Mouse (Mus musculus) embryonic stem cell, embryonic (primary cell): ENCODE results near the gene Osgin1.

Experiments used
- CTCF ChIA-PET, 4 experiments: fragments of 300-600 bp in 2 of 4; fragments of 350-600 bp in 2 of 4; sonication (Branson Sonifier 250); formaldehyde crosslinking; loops; one replicate each; lab custom pipeline; 2022; ENCODE audit warnings: inconsistent platforms in 2 of 4; lab: Charles Lee
- POLR2A ChIA-PET, 4 experiments: fragments of 300-600 bp in 2 of 4; fragments of 350-600 bp in 2 of 4; sonication (Branson Sonifier 250); formaldehyde crosslinking; loops; one replicate each; lab custom pipeline; 2022; ENCODE audit warnings: antibody characterized with exemption in 4 of 4, inconsistent platforms in 1 of 4; lab: Charles Lee

Osgin1 gene

DNA sequence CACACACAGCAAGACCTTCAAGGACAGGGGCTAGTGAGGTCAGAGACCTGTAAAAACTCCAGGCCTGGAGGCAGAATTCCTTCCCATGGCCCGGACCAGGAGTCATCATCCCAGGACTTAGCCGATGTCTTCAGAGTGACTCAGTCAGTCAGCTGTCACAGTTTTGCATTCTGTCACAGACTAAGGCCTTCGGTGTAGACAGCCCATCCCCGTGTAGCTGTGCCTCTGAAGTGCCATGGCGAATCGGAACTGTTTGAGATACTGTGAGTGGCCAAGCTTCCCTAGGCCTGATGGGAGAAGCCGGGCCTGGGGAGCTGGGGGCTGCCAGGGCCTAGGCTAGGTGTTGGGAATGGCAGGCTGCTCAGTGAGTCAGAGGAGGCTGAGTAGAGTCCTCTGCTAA is 3.2 kb upstream of the Osgin1 start:
- POLR2A ChIA-PET = interaction anchor here in 2 of 4 experiments (0.7 to 1.0 kb wide), 3 partner anchors 10 to 133 kb away, joined by 3 to 4 read pairs (median 3); no protein-coding TSS in a partner anchor
- CTCF ChIA-PET = interaction anchor here (0.6 to 2.8 kb wide), 7 partner anchors 10 to 336 kb away, joined by 3 to 12 read pairs (median 6); no protein-coding TSS in a partner anchor

DNA sequence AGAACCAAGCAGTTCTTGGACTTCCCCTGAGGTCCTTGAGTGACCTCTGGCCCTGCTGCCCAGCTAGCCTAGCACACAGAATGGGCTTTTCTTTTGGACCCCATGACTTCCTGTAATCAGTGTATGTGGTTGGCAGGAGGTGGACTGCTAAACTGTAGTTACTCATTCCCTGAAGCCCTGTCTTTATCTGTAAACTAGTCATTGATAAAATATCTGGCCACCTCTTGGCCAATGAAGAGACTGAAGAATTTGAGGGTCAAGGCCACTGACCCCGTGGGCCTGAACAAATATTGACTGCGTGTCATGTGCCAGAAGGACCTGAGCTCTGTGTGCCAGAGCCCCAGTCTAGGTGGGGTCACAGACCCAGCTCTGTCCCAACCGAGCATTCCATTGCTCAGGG is 1.6 kb upstream of the Osgin1 start:
- ChIA-PET CTCF (interaction anchor here in 3 of 4 experiments (0.5 to 2.8 kb wide), 7 partner anchors 8 to 190 kb away, joined by 3 to 12 read pairs (median 6); partner anchors contain the start of gene Mbtps1 (in 1 of the 3)), POLR2A (interaction anchor here in 2 of 4 experiments (0.6 to 1.4 kb wide), 5 partner anchors 9 to 1832 kb away, joined by 3 to 6 read pairs (median 3); partner anchors contain the start of gene Mbtps1 (in 1 of the 2))

DNA sequence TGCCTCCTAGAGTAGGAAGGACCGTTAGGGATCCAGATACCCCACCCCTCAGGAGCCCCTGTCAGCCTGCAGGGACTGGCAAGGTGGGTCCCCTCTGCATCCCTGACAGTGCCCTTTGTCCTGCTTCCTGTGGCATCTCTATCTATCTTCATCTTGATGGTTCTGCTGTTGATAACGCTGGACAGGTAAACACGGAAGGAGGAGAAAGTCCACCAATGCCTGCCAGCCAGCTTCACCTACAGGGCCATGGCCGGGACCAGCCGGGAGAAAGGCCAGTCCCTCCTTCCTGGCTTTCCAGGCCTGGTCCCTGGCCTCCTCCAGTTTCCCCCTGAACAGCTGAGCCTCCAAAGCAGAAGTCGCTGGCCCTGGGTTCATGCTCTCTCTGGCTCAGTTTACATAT is 645 bp downstream of the Osgin1 start:
- CTCF ChIA-PET = interaction anchor here in 2 of 4 experiments (0.7 to 1.5 kb wide), 3 partner anchors 22 to 234 kb away, joined by 3 to 4 read pairs (median 3); no protein-coding TSS in a partner anchor
- POLR2A ChIA-PET = no interaction called here

DNA sequence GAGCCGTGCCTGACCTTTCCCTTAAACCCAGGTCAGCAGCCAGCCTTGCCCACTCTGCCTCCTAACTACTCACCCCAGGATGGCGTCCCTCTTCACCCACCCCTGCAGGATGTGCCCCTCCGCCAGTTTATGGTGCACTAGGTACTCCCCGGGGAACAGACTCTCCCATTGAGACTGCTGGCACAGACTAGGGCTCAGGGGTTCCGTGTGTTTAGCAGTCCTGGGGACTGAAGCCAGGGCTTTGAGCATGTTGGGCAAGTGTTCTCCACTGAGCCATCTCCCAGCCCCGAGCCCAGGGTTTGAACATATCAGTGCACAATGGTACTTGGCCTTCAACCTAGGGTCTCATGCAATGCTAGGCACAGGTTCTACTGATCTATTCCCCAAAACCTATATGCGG is 1.6 kb downstream of the Osgin1 start:
- ChIA-PET CTCF (interaction anchor here in 3 of 4 experiments (0.6 to 1.5 kb wide), 3 partner anchors 12 to 233 kb away, joined by 3 to 4 read pairs (median 3); no protein-coding TSS in a partner anchor), POLR2A (interaction anchor here in 1 of 4 experiments (0.8 kb wide), 1 partner anchor 18 kb away, joined by 3 read pairs; no protein-coding TSS in a partner anchor)

DNA sequence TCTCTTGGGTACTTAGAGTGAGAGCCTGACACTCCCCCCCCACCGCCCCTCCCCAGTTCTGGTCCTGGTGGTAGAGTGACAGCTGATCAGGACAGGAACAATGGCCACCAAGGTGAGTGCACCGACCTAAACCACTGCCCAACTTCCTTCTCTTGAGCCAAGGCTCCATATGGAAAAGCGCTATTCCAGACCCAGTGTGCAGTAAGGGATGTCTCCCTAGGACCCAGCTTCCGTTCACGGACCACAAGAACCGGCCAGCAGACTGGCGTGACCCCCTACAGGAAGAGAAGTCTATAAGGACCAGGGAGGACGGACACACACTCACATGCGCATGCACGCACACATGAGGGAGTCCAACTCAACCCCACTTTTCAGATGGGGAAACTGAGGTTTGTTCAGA is 2.4 kb downstream of the Osgin1 start:
- ChIA-PET CTCF (interaction anchor here in 2 of 4 experiments (0.7 to 3.6 kb wide), 3 partner anchors 60 to 240 kb away, joined by 3 to 9 read pairs (median 5); no protein-coding TSS in a partner anchor), POLR2A (no interaction called here)

DNA sequence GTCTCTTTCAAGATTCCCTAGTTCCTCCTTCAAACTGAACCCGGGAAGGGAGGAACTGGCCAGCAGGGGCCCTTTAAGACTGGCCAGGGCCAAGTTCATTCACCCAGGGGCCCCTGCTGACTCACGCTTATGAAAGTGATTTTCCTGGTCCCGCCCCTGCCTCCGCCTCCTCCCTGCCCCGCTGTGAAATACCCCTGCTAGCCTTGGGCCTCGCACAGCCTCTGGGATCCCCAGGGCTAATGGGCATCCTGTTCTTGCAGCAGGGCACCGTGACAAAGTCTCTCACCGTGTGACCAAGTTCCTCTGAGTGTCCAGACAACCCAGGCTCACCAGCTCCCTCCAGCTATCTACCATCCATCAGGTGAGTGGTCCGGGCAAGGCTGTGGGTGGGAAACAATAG is 3.0 kb downstream of the Osgin1 start:
- CTCF ChIA-PET = interaction anchor here (0.6 to 3.6 kb wide), 7 partner anchors 24 to 1974 kb away, joined by 3 to 9 read pairs (median 3); partner anchors contain the start of gene Taf1c (in 1 of the 4)
- POLR2A ChIA-PET = interaction anchor here in 1 of 4 experiments (1.0 kb wide), 1 partner anchor 69 kb away, joined by 3 read pairs; no protein-coding TSS in a partner anchor

DNA sequence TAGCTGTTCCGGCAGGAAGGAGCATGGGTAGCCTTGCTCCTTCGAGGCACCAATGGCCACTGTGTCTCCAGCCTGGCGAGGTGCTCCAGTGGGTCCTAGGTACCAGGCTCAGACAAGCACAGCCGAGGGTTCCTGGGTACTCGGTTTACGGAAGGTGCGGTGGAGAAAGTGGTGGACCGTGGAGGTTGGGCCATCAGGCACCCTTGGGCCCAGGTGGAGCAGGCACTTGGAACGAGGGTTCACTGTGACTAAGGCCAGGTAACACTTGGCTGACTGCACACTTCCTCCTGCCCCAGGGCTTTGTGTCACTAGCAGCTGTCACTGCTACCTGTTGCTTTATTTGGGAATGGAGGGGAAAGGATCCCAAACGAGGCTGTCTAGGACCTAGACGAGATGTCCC is 3.6 kb downstream of the Osgin1 start:
- ChIA-PET CTCF (interaction anchor here (0.8 to 3.6 kb wide), 5 partner anchors 25 to 239 kb away, joined by 3 to 9 read pairs (median 3); partner anchors contain the start of gene Taf1c (in 1 of the 4)), POLR2A (interaction anchor here in 2 of 4 experiments (0.5 to 1.0 kb wide), 2 partner anchors 68 to 313 kb away, joined by 3 read pairs; no protein-coding TSS in a partner anchor)

DNA sequence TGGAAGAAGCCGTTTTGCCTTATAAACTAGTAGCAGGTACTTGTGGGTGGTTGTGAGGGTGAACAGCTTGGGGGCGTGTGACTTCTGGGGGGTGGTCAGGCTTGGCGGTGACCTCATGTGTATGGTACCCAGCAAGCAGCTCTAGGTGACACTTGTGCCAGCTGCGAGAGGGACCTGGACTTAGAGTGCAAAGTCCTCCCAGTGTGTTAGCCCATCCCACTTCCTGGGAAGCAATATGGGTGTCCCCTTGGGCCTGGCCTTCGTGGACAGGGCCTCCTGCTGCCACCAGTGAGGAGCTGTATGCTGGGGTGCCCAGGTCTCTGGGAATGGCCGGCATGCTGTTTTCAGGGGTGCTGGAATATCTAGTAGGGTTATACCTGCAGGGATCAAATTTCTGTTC is 5.0 kb downstream of the Osgin1 start:
- CTCF ChIA-PET = interaction anchor here in 3 of 4 experiments (0.6 to 4.2 kb wide), 12 partner anchors 11 to 238 kb away, joined by 3 to 35 read pairs (median 6); partner anchors contain the start of gene Taf1c (in 1 of the 3)
- POLR2A ChIA-PET = interaction anchor here in 3 of 4 experiments (0.8 to 2.5 kb wide), 4 partner anchors 9 to 237 kb away, joined by 3 to 14 read pairs (median 3); partner anchors contain the start of gene Mbtps1 (in 1 of the 3)

DNA sequence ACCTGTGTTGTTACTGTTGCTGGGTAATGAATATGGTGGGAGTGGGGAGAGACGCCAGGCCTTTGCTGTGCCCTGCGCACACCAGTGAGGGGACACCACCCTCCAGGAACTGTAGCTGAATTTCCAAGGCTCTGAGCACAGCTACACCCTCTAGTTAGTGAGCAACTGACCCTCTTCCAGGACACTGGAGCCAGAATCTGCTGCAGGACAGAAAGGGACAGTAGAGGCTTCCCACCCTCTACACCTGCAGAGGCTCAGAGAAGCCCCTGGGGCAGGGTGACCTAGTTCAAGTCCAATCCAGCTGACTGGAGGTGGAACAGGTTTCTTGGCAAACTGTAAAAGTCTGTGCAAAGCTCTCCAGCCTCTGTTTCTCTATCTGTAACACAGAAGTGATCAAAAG is 5.5 kb downstream of the Osgin1 start:
- ChIA-PET CTCF (interaction anchor here (0.6 to 4.2 kb wide), 21 partner anchors 9 to 558 kb away, joined by 3 to 35 read pairs (median 11); partner anchors contain the start of gene Taf1c (in 2 of the 4)), POLR2A (interaction anchor here in 3 of 4 experiments (0.8 to 2.5 kb wide), 6 partner anchors 8 to 237 kb away, joined by 3 to 14 read pairs (median 4); partner anchors contain the start of gene Mbtps1 (in 1 of the 3))

DNA sequence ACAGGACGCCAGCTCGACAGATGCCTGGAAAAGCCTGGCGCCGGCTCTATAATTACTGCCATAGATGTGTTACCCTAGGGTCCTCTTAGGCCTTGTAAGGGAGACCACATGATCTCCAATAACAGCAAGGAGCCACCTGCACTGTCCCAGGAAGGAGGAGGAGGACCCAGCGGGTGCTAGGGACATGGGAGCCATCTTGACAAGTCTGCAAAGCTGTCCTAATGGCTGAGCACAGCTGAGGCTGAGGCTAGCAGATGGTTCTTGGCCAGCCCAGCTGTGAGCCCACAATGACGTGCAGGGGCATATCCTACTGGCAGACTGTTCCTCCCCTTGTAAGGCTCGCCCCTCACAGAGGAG is 5.9 kb downstream of the Osgin1 start:
- CTCF ChIA-PET = interaction anchor here (0.6 to 4.2 kb wide), 62 partner anchors 8 to 729 kb away, joined by 3 to 35 read pairs (median 4); partner anchors contain the start of genes Taf1c (in 2 of the 4) and Mlycd (in 1 of the 4)
- POLR2A ChIA-PET = interaction anchor here in 3 of 4 experiments (0.5 to 2.5 kb wide), 9 partner anchors 10 to 249 kb away, joined by 3 to 14 read pairs (median 5); partner anchors contain the start of gene Mbtps1 (in 2 of the 3)

DNA sequence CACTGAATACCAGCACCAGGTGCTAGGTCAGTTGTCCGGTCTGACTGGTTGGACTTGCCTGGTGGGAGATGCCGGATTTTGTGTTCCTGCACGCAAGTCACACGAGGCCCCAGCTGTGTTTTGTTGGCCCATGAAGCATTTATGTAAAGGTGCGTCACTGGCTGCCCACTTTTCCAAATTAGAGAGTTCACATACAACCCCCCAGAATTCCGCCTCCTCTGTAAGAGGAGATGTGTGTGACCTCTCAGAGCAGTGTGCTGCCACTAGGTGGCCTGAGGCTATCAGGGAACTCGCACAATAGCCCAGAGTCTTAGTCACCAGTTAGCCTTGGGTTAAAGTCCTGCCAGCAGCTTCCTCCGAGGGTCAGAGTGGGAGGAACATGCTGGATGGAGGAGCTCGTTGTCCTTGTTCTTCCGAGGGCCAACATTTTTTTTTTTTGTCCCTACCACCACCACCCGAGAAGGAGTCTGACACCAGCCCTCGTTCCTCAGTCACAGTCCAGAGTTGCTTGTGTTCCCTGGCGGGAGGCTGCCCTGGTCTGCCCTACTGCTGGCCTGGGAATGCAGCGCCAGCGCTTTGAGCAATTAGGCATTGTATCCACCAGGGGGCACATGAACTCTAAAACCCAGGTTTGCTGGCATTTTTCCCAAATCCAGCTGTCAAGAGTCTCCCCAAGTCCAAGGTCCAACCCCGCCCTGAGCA is 6.5 kb downstream of the Osgin1 start:
- ChIA-PET CTCF (interaction anchor here (0.6 to 4.2 kb wide), 89 partner anchors 8 to 1609 kb away, joined by 3 to 35 read pairs (median 4); partner anchors contain the start of genes Taf1c (in 3 of the 4), Mbtps1 (in 1 of the 4), Mlycd (in 1 of the 4) and Tldc1 (in 1 of the 4)), POLR2A (interaction anchor here (0.5 to 2.5 kb wide), 17 partner anchors 8 to 337 kb away, joined by 3 to 14 read pairs (median 4); partner anchors contain the start of genes Mbtps1 (in 2 of the 4), Slc38a8 (in 1 of the 4) and Tldc1 (in 1 of the 4))

DNA sequence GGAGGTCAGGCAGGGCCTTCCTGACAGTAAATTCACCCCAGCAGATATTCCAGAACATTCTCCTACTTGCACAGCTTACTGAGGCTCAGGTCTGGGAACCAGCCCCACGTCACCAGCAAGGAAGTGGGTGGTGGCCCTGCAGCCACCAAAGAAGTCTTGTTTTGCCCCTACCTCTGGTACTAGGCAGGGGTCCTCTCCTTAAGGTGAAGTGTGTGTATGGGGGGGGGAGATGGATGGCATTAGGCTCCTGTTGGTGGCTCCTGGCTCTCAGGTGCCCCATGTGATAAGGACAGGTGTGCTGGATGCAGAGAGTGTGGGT is 7.0 kb downstream of the Osgin1 start:
- CTCF ChIA-PET = interaction anchor here (0.6 to 4.2 kb wide), 80 partner anchors 9 to 1610 kb away, joined by 3 to 35 read pairs (median 4); partner anchors contain the start of genes Taf1c (in 3 of the 4), Mlycd (in 2 of the 4), Mbtps1 (in 1 of the 4) and Tldc1 (in 1 of the 4)
- POLR2A ChIA-PET = interaction anchor here (0.6 to 2.5 kb wide), 14 partner anchors 9 to 337 kb away, joined by 3 to 14 read pairs (median 4); partner anchors contain the start of genes Mbtps1 (in 2 of the 4), Slc38a8 (in 1 of the 4) and Tldc1 (in 1 of the 4)

DNA sequence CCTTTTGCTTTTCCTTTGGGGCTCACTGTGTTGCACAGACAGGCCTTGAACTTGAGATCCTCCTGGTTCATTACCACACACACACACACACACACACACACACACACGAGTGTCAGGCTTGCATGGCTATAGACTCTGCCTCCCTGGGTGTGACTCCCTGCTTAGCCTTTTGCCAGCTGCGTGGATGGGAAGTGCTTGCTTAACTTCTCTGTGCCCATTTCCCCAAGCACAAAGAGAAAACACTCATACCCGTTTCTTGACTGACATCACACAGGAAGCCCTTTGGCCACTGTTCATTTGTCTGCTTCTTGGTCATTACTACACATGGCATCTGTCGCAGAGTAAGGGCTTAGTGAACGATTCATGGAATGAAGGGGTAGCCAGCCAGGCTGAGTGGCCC is 8.1 kb downstream of the Osgin1 start:
- ChIA-PET CTCF (interaction anchor here (0.6 to 4.2 kb wide), 23 partner anchors 10 to 337 kb away, joined by 3 to 35 read pairs (median 11); partner anchors contain the start of genes Taf1c (in 1 of the 4) and Tldc1 (in 1 of the 4)), POLR2A (interaction anchor here in 2 of 4 experiments (0.6 to 1.5 kb wide), 4 partner anchors 10 to 336 kb away, joined by 3 to 6 read pairs (median 4); partner anchors contain the start of genes Slc38a8 (in 1 of the 2) and Tldc1 (in 1 of the 2))

DNA sequence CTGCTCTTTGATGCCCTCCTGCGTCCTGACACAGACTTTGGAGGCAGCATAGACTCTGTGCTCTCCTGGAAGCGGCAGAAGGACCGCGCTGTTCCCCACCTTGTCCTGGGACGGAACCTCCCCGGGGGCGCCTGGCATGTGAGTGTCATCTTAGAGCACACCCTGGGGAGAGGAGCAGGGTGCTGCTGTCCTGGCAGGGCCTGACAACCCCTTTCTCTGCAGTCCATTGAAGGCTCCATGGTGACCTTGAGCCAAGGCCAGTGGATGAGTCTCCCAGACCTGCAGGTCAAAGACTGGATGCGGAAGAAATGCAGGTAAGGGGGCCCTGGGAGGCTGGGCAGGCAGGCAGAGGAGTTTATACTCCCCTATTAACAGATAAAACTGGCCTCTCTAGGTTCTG is 9.0 kb downstream of the Osgin1 start:
- CTCF ChIA-PET = interaction anchor here in 2 of 4 experiments (0.9 to 1.5 kb wide), 5 partner anchors 31 to 339 kb away, joined by 3 to 5 read pairs (median 3); no protein-coding TSS in a partner anchor
- POLR2A ChIA-PET = interaction anchor here in 1 of 4 experiments (0.5 kb wide), 1 partner anchor 462 kb away, joined by 4 read pairs; no protein-coding TSS in a partner anchor

DNA sequence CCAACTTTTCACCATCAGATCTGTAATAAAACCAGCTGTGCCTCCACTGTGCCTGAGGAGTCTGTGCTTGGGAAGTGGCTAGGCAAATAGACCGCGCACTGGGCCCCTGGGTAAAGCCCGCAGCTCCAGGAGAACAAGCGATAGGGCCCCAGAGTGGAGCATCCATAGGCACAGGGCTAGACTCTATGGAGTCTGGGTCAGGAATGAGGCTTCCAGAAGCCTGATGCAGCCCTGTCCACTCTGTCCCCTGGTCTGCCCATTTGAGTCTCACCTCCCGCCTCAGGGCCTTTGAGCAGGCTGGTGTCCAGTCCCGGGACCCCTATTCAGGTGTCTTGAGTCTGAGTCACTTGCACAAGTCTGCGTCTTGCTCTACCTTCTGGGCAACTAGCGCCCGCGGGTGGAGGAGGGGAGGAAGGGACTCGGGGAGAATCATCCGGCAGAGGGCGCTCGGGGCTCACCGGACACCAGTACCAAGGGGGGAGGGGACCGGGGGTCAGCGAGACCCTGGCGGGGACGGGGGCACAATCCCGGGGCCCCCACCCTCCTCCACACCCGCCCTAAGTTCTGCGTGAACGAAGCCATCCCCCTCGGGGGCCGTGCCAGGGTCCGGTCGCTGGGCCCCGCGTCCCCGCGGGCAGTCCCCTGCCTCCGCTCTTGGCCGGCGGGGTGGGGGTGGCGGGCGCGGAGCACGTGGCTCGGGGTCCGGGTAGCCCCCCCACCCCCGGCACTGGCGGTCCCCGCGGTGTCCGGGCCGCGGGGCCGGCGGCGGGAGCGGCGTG is 12.5 kb downstream of the Osgin1 start, which contains the start of gene Necab2:
TSS of gene Necab2 (plus strand) at position 509 of the 779 bp plus-strand sequence.
- ChIA-PET POLR2A (interaction anchor here in 2 of 4 experiments (0.8 to 1.1 kb wide), 2 partner anchors 112 kb away, joined by 3 to 7 read pairs; partner anchors contain the start of gene Mbtps1 (in 2 of the 2)), CTCF (interaction anchor here (0.5 to 1.5 kb wide), 13 partner anchors 30 to 230 kb away, joined by 3 to 8 read pairs (median 4); partner anchors contain the start of gene Taf1c (in 2 of the 4))
